Mouse (Mus musculus): ENCODE measurements around the gene Tspan12.

DNA sequence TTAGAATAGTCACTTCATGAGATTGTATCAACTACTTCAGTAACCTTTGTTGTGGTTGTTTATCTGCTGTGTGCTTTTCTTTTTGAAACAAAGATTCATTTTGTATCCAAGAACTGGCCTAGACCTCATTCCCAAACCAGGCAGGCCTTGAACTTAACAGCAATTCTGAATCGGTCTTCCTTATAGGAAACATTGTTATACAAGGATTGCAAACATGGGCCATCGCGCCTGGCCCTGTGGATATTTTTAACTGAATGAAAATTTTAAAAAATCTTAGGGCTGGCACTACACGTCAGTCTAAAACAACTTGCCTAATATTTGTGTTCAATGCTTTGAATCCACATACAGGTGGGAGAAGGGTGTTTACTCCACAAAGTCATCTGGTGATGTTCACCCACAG lies 3.5 kb downstream of the Tspan12 start:
- TF ChIP-seq CTCF (IDR thresholded peaks at IDR 0.05; ENCODE audit: control insufficient read depth, insufficient read depth, low read length), result no peak
- no peak for TF ChIP-seq POLR2A (IDR thresholded peaks at IDR 0.05; ENCODE audit: borderline replicate concordance, control insufficient read depth, low read depth, low read length)

All from bone marrow, adult 2 months (tissue).